Mouse (Mus musculus): ENCODE measurements at regions not wholly inside any gene's neighbourhood (a gene's known extent, or its start where the extent isn't known, plus 50 kb on each side); places are given as distances from the start of the nearest gene placed in this dataset.

DNA sequence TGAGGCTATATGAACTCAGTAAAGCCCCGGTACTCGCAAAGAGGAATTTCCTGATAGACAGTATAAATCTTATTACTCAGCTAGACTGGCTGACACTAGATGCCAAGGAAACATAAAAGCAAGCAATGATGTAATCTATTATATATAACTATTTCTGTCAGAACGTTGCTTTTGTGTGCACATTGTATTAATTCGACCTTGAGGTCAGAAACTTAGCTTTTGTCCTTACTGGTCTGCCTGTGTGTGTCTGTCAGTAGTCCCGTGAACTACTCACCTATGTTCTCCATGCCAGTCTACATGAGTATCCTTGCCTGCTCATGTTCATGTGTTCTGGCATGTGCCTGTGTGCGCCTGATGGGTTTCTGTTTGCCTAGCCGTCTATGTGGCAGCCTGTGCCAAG lies 70.5 kb downstream of the Tmx1 start:
- no peak for DNase-seq (ENCODE audit: low read depth)

DNA sequence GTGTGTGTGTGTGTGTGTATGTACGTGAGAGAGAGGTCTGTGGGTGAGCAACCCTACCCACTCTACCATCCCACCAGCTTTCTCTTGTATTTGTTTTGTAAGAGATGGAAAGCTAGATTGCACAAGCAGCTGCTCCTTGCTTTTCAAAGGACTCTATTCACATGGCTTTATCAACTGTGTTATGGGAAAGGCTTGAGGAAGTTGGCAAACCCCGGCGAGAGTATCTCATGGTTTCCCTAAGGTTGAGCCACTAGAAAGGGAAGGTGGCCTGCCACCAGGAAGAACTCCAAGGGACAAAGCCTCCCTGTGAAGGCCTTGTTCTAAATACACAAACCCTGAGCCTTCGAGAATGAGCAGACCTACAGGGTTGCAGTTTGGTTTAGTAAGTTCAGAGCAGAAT lies 71.8 kb downstream of the Tmx1 start:
- DNase-seq (ENCODE audit: low read depth) = no peak

DNA sequence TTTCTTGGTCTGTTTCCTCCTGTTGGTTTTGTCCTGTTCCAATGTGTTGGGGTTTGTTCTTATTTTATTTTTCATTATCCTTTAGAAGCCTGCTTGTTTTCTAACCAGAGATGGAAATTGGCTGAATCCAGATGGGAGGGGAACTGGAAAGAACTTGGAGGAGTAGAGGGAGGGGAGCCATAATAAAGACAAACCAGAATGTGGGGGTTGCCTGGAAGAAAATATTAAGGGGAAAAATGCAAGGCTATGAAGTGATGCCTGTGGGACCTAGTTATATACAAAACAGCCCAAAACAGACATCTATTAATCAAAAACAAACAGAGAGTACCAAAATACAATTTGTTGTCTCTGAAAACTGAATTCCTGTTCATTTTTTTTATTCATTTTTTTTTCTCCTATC lies 78.8 kb downstream of the Tmx1 start:
- no peak for DNase-seq (ENCODE audit: low read depth)

DNA sequence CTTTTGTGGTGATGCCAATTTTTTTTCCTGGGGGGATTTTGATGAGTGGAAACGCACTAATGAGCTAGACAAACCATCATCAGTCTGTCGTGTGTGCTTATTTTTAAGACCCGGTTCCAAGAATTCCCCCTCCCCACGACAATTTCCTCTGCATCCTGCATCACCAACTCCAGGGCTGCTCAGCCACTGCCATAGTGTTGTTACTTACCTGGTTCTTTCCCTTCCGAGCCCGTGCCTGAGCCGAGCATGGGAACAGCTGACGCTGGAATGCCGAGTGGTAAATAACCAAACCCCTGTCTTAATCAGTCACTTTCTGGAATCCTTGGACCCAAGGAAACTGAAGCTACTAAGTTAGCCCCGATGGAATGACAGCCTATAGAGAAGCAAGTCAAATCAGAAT lies 79.3 kb downstream of the Tmx1 start:
- no peak for DNase-seq (ENCODE audit: low read depth)

DNA sequence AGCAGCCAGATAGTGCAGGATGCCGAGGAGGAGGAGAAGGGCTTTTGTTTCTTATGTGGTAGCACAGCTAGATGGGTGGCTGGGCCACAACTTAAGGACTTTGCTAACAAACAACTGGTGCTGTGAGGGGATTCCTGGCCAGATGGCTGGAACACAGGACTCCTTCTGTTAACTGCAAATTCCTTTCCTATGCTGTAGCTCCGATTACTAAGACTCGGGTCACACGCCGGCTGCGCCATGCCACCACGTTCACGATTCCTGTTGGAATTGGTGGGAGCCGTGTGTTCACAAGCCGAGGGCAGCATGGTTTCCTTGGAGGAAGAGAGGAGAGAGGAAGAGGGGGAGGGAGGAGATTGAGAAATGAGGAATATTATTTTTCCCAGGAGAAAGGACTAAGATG lies 79.9 kb downstream of the Tmx1 start:
- DNase-seq (ENCODE audit: low read depth) = no peak

DNA sequence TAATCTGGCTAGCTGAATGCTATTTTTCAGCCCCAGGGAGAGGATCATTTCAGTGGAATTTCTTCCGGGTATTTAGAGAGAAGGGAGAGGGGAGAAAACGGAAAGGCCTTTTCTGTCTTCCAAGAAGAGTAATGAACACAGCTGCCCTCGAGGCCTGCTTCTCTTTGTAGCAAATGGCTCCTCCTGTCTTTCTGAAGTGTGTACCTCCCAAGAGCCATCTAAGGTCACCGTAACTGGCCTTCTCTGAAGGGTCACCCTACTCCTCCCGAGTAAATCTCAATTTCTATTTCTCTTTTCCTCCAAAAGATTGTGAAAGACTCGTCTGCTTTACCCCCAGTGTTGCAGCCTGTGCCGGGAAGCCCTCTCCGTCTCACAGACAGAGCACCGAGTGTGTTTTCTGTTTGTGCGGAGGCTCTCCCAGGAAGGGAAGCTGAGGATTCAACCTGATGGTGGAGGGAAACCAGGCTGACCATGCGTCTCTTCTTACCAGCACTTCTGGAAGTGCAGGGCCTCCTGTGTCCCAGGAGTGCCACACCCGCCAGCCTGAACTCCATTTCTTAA lies 80.6 kb downstream of the Tmx1 start:
- DNase-seq (ENCODE audit: low read depth) = no peak

DNA sequence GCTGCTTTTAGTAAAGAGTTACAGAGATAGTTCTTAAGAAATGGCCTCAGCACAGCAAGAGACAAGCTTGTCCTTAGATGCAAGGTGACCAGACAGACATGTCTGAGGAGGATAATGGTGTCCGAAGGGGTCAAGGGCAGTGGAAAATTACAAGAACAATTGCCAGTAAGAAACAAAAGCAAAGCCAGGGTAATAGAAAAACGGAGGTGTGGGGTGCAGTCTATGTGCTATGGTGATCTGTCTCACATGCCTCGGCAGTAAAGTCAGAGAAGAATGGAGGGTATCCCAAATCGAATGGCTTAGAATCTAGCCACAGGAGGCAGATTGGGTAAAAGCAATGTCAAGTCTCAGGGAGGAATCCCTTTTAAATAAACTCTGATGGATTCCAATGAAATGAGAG lies 86.2 kb downstream of the Tmx1 start:
- no peak for DNase-seq (ENCODE audit: low read depth)

DNA sequence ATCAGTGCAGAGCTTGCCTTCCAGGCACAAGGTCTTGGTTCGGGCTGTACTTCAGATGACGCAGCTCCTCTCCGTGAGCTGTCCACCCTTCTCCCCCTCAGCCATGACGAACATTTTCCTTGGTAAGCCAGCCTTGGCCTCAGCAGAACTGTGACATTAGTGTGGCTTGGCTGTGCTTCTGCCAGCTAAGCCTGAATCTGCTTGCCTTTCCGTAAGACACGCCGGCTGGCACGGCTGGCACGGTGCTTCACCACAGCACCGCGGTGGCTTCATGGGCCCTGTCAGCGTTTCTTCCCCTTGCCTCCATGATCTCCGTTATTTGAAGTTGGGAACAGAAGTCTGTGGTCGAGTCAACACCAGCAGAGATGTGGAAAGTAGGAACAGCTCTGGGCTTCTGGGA lies 87.0 kb downstream of the Tmx1 start:
- DNase-seq (ENCODE audit: low read depth) = no peak

DNA sequence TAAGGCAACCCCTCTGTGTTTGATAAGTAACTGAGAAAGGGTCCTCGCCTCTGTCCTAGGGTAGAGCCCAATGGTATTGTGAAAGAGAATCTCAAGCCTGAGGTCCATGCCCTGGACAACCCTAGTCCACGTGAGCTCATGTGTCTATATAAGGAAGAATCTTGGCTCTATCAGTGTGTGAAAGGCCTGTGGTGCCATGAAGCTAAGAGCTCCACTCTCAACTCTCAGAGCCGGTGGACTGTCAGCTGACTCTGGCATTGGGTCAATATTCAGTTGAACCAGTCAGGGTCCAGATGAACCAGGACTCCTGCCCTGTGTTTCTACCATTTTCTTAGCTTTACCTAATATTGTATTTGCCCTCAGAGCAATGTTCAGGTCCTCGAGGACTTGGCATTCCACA lies 88.5 kb downstream of the Tmx1 start:
- no peak for DNase-seq (ENCODE audit: low read depth)

DNA sequence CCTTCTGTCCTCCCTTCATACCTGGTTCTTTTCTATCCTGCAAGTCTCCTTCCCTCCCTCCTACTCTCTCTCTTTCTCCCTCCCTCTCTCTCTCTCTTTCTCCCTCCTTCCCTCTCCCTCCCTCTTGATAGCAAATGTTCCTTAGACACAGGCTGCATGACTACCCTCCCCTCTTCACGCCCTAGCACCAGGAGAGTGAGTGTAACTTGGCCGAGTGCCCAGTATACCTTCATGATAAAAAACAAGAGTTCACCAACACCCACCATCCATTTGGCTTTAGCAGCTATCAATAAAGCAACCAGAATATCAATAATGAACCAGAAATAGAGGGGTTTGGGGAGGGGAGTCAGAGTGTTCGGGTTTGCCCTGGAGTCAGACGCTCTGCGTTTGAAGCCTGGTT lies 90.4 kb downstream of the Tmx1 start:
- no peak for DNase-seq (ENCODE audit: low read depth)

DNA sequence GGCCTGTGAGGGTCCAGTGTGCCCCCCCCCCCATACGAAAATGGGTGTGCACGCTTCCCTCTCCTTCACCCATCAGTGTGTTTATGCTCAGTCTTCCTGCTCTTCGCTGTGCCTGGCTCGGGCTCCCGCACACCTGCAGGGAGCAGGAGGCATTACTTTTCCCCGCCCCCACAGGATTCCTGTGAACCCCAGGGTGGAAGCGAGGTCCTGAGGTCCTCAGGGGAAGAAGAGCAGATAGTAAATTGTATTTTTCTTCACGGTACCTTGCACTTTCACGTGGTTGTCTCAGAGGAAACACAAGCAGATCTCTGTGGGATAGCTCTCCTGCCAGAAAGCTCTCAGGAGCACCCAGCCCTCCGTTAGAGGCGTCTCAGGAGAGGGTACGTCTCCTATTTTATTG lies 91.4 kb downstream of the Tmx1 start:
- DNase-seq (ENCODE audit: low read depth) = no peak

DNA sequence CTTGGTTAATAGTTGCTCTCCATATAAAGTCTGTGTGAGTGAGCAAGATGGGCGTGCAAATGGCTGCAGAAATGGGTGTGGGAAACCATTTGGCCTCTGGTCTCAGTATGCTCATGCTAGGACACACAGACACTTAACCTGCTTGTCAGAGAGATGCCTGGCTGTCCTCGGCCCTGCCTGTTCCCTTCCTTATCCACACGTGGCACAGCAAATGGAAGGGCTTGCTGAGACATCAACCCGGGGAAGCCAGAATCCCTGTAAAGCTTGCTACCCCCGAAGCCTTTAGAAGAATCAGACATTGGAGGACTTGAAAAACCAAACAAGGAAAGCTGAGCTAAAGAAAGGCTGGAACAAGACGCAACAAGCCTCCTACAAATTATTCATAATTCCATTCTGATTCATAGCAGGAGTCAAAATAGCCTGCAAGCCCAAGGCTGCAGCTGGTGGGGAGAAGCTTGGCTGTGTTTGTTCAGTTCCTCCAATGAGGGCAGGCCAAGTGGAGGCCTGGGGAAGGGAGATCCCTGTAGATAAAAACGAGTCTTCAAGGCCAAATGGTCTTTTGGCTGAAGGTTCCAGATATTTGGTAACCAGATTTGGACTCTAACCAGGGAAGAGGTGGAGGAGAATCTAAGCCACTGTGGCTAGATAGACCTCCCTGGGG lies 92.1 kb downstream of the Tmx1 start:
- no peak for DNase-seq (ENCODE audit: low read depth)

DNA sequence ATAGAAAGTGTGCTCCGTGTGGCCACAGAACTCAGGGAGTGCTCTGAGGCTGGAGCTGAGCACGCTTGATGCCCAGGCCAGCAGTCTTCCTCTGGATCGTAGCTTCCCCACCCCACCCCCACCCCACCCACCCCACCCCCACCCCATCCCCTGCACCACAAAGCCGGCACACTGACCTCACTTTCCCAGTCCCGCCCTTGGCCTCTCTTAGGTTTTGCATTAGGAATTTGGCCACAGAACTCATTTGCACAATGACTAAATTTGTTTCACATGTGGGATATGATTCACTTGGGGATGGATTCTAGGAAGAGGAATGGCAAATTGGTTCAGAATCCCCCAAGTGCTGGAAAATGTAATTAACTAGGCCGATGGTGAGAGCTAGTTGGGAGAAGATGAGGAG lies 94.3 kb downstream of the Tmx1 start:
- no peak for DNase-seq (ENCODE audit: low read depth)

DNA sequence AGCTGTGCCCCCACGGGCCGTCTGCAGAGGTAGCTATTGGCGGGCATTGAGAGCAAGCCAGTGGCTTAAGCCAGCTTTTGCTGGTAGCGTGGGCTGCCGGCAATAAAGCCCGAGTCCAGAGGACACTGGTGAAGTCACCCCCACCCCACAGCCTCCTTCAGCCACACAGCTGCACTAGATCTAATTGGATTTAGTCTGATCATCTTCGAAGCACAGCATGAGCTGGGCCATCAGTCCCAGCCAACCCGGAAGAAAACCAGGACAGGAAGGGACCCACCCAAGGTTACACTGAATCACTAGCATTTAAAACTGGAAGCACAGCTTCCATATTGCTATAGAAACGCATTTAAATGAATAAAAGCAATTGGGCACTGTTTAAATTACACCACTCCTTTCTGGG lies 96.4 kb downstream of the Tmx1 start:
- no peak for DNase-seq (ENCODE audit: low read depth)

DNA sequence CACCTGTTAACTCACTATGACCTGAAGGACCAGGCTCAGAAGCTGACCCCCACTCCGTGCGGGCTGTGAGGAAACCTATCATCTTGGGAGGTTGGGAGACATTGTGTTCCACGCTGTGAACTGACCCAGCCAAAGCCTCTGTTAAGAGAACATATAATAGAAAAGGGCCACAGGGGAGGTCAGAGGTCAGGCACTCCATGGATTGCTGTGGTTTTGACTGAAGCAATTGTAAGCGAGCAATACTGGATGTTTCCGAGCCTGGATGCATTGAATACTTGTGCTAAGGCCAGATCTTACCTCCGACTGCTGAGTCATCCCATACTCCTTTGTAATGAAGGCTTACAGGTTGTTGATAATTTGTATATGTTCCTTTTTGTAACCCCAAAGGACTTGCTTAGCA lies 101.0 kb downstream of the Tmx1 start:
- DNase-seq (ENCODE audit: low read depth) = no peak

DNA sequence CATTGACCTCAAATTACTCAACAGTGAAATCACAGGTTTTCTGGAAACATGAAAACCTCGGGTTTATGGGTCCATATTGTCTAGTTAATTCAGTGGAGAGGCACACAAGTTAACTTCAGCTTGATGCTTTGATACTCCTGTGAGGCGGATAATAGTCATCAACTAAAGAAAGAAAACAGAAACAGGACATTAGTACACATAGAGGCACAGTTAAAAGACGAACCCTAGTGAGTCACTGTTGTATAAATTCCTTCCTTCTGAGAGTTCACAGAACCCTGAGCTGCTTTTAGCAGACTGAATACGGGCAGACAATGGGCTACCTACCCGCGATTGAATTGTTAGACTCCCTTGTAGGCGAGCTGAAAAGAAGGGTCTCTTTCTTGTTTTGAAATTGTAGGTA lies 101.7 kb downstream of the Tmx1 start:
- no peak for DNase-seq (ENCODE audit: low read depth)

DNA sequence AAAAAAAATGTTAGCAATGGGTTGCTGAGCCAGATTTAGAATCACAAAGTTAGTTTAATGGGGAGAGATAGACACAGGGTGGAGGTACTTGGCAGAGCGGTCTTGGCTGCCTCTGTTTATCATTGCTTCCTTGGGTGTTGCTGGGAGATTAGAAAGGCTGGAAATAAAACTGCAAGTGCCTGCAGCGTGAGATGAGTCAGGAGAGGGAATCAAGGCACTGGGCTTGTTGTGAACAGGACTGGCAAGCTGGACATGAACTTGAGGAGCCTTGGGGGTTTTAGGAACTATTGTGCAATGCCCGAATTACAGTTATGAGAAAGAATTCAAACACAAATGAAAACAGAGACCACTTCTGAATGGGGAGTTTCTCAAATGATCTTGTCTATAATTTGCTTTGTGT lies 102.8 kb downstream of the Tmx1 start:
- no peak for DNase-seq (ENCODE audit: low read depth)

DNA sequence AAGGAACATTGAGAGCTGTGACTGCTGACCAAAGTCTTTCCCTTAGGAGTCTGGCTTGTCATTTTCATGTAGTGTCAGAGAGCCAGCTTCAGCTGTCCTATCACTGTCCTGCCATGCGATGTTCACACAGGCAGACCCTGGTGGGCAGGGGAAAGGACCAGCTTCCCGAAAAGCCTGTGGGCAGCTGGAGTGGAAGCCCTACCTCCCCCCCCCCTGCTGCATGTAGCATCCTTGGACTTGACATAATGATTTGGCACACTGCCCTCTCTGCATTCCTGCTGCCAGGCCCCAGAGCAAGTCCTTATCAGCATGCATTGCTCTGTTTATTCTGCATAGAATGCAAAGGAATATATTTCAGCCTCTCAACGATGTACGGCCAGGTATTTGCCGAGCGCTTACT lies 103.9 kb downstream of the Tmx1 start:
- no peak for DNase-seq (ENCODE audit: low read depth)

DNA sequence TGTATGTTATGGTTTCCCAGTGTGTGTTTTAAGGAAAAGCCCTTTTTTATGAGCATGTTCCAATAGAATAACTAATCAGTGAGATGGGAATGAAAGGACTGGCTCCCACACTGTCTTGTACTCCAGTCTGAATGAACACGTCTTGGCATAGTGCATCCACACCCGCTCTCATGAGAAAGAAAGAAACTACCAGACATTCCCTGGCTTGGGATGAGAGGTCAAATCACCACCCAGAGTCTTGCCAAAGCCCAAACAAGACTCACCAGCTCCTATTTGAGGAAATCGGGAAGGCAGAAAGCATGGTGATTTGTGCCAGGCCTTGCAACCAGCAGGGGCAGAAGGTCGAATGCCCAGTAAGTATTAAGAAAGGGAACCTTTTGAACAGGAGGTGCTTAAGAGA lies 110.6 kb downstream of the Tmx1 start:
- no peak for DNase-seq (ENCODE audit: low read depth)

DNA sequence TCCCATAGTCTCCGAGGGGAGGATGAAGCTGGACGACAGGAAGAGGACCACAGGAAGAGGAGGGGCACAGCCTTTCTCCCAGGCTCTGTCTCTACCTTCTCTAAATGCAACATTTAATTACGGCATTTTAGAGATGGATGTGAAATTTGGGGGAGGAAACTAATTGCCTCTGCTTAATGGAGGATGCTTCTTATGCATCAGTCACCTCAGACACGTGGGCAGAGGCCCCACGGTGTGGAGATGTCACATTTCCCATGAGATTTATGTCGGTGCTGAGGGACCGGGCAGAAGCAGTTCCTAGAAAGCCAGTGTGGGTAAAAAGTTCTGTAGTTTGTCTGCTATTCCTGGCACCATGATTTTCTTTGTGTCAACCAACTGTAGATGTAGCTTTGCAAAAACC lies 122.8 kb downstream of the Tmx1 start:
- no peak for DNase-seq (ENCODE audit: low read depth)

DNA sequence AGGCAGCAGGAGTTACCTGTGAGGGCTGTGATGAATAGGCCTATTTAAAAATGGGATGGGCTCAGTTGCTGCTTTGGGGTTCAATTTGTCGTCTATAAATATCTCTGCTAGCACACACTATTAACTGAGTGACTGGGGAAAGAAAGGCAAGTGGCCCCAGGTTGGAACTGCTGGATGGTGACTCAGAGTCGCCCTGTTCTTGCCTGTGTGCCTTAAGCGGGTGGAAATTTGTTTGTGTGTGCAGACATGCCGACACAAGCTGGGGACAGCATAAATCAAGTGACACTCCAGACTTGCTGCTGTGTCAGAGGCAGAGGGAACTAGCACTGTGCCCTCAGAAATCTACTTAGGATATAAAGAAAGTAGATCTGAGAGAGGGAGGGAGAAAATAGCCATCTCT lies 124.9 kb downstream of the Tmx1 start:
- no peak for DNase-seq (ENCODE audit: low read depth)

DNA sequence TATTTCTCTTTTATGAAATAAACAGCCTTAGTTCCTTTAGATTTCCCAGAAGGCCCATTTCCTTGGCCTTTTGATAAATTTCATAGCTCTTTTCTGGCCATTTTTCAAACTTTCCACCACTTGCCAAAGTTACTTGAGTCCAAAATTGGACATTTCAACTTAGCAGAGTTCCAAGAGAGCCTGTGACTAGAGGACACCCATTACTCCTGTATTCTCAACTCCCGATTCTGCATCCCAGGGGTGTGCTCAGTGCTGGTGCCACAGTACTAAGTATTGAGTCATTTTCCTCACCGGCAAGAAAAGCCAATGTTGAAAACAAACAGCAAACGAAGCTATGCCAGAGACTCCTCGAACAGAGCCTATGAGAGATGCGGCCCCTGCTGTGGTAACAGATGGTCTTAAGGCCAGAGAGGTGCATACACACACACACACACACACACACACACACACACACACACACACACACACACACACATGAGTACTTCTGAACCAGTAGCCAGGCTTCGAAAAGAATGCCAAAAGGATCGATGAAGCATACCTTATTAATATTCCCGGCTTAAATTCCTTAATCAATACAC lies 126.5 kb downstream of the Tmx1 start:
- DNase-seq (ENCODE audit: low read depth) = no peak

DNA sequence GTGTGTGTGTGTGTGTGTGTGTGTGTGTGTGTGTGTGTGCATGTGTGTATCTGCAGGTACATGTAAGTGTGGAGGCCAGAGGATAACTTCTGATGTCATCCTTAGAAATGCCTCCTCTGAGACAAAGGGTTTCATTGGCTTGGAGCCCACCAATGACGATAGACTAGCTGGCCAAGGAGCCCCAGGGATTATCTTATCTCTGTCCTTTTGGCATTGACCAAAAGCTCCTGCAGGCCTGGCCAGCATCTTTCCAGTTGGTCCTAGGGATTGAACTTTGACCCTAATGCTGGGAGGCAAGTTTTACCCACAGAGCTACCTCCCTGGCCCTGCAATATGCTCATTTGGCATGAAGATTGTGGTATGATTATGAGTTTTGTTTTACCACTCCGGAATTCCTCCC lies 133.3 kb downstream of the Tmx1 start:
- DNase-seq (ENCODE audit: low read depth) = no peak

DNA sequence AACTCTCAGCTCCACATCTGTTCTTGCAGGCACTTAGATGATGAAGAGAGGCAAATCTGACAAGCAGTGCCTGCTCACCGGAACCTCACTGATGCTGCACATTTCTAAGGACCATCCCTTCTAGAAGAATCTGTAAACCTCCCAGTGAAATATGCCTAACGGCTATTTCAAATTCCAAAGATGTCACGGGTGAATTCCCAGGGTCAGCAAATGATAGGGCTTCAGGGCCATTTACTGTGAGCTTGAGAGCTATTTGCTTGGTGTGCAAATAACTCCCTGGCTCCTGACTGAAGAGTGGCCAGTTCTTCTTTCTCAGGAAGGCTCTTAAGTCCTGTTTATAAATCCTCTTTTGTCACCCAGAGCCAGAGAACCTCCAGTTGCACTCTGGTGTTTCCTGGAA lies 135.3 kb downstream of the Tmx1 start:
- no peak for DNase-seq (ENCODE audit: low read depth)
